23 mouse cellular contexts compared by ENCODE assay signal in the genomic region with DNA sequence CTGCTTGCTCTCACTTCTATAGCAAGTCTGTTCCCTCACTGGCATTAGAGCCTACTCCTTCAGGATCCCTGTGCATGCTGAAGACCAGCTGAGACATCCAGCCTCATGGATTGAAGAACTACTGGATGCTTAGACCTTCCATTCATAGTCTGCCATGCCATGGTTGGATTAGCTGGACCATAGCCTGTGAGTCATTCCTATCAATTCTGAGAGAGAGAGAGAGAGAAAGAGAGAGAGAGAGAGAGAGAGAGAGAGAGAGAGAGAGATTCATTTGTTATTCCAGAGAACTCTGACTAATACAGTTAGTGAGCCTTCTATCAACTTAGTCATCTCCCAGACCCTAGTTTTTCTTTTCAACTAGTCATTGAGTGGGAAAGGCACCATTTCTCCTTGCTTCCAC.
DNase-seq lines count a peak whose midpoint lies in the region; TF ChIP-seq lines count a peak whose summit lies in the region.
"Had no signal": no experiment of that assay in that cellular context is flagged by ENCODE, and none has a peak within 500 bp of the region (broad histone marks: within the 10 kb centered on the region; RNA-seq: fewer than 3 reads in every experiment).

No protein-coding gene starts in this region.

- intact Hi-C loops in left cerebral cortex, postnatal 25 days (cut with DNase I): no loop called here

- H3K27ac ChIP-seq in embryonic facial prominence, embryonic 10.5 days (replicated peaks): 0 out of 2 replicates have a peak overlapping the region, but pooled peaks have one; percentile 45
- H3K27ac ChIP-seq: embryonic facial prominence, embryonic 12.5 days; embryonic facial prominence, embryonic 15.5 days; forebrain, embryonic 12.5 days; forebrain, embryonic 15.5 days; heart, embryonic 15.5 days; hindbrain, embryonic 14.5 days had no signal

- H3K36me3 ChIP-seq in C2C12 (ENCODE audit: control insufficient read depth, insufficient read depth) (no peaks in the 10 kb centered on the region), myocyte (ENCODE audit: control insufficient read depth, insufficient read depth) (no peaks in the 10 kb centered on the region)
- H3K36me3 ChIP-seq in embryonic facial prominence, embryonic 10.5 days (replicated peaks): no peaks in the 10 kb centered on the region
- H3K36me3 ChIP-seq: embryonic facial prominence, embryonic 12.5 days; embryonic facial prominence, embryonic 15.5 days; forebrain, embryonic 12.5 days; forebrain, embryonic 15.5 days; G1E; heart, embryonic 12.5 days; heart, embryonic 15.5 days had no signal

- H3ac ChIP-seq in C2C12 (ENCODE audit: control insufficient read depth, insufficient read length, low read depth) (no peak overlapping the region), myocyte (ENCODE audit: control insufficient read depth, insufficient read length) (no peak overlapping the region)

- H3K4me2 ChIP-seq in myocyte (ENCODE audit: low read depth): peak overlapping the region; percentile 52
- H3K4me2 ChIP-seq: embryonic facial prominence, embryonic 12.5 days; embryonic facial prominence, embryonic 15.5 days; forebrain, embryonic 12.5 days; forebrain, embryonic 15.5 days; heart, embryonic 12.5 days; heart, embryonic 15.5 days; hindbrain, embryonic 14.5 days had no signal

- TF ChIP-seq POLR2A in myocyte (IDR thresholded peaks at IDR 0.05; ENCODE audit: insufficient read length, low read depth): no peak

- peak; percentile 75 for DNase-seq in 3T3-L1 (ENCODE audit: low read depth, low spot score)
- DNase-seq in embryonic facial prominence, embryonic 10.5 days (ENCODE audit: low spot score): no peak
- no peak for DNase-seq in left cerebral cortex, postnatal 25 days (ENCODE audit: low spot score in 2 of 2)
- no peak for DNase-seq in spleen, postnatal 10 days (ENCODE audit: low spot score in 2 of 2)
- DNase-seq: adrenal gland, adult 8-10 months; adrenal gland, postnatal 25 days; cerebellum, adult 11-12 months; cerebellum, adult 8-10 months; gastrocnemius, postnatal 36 days; heart, postnatal 10 days; heart, postnatal 36 days had no signal

- no peaks in the 10 kb centered on the region for H3K27me3 ChIP-seq in C2C12 (ENCODE audit: control insufficient read depth, insufficient read depth, insufficient read length)
- no peaks in the 10 kb centered on the region for H3K27me3 ChIP-seq in embryonic facial prominence, embryonic 10.5 days (replicated peaks; ENCODE audit: low read depth, poor library complexity, severe bottlenecking)
- H3K27me3 ChIP-seq in myocyte (ENCODE audit: control insufficient read depth, insufficient read depth, insufficient read length): no peaks in the 10 kb centered on the region
- H3K27me3 ChIP-seq: CH12.LX; embryonic facial prominence, embryonic 12.5 days; embryonic facial prominence, embryonic 15.5 days; forebrain, embryonic 12.5 days; forebrain, embryonic 15.5 days; heart, embryonic 12.5 days; heart, embryonic 15.5 days had no signal

- no peaks in the 10 kb centered on the region for H3K9me3 ChIP-seq in embryonic facial prominence, embryonic 10.5 days
- H3K9me3 ChIP-seq: embryonic facial prominence, embryonic 12.5 days; embryonic facial prominence, embryonic 15.5 days; forebrain, embryonic 12.5 days; forebrain, embryonic 15.5 days; heart, embryonic 12.5 days; heart, embryonic 15.5 days had no signal

- H3K79me3 ChIP-seq in C2C12 (ENCODE audit: low read depth): no peaks in the 10 kb centered on the region

- H3K4me3 ChIP-seq in C2C12 (ENCODE audit: insufficient read depth, poor library complexity, severe bottlenecking) (no peak overlapping the region), myocyte (no peak overlapping the region)
- no peak overlapping the region for H3K4me3 ChIP-seq in embryonic facial prominence, embryonic 10.5 days
- H3K4me3 ChIP-seq: embryonic facial prominence, embryonic 12.5 days; embryonic facial prominence, embryonic 15.5 days; erythroblast, embryonic 14.5 days; forebrain, embryonic 12.5 days; forebrain, embryonic 15.5 days; heart, embryonic 12.5 days; heart, embryonic 15.5 days had no signal

- TF ChIP-seq CTCF in C2C12 (IDR thresholded peaks at IDR 0.05; ENCODE audit: control insufficient read depth, insufficient read depth, insufficient read length): no peak

- no peaks in the 10 kb centered on the region for H3K79me2 ChIP-seq in C2C12 (ENCODE audit: control insufficient read depth, insufficient read depth)
- no peaks in the 10 kb centered on the region for H3K79me2 ChIP-seq in myocyte (ENCODE audit: control insufficient read depth, insufficient read depth)

- H3K4me1 ChIP-seq in embryonic facial prominence, embryonic 10.5 days: peaks cover 57% of the 10 kb centered on the region

TF ChIP-seq in C2C12, 6 proteins besides CTCF, POLR2A, EP300 and RAD21:
- TF ChIP-seq MAX (IDR thresholded peaks at IDR 0.05): no peak
- no peak for TF ChIP-seq MYOG (IDR thresholded peaks at IDR 0.05; ENCODE audit: control insufficient read depth, extremely low read depth, insufficient read length)
- TF ChIP-seq FOSL1 (IDR thresholded peaks at IDR 0.05; ENCODE audit: insufficient read depth, low read length, poor library complexity, severe bottlenecking): peak; percentile 19
TF ChIP-seq in C2C12: peak in this region for 1.

TF ChIP-seq in myocyte, 11 proteins besides CTCF, POLR2A, EP300 and RAD21:
- TF ChIP-seq MYOD1 (IDR thresholded peaks at IDR 0.05; ENCODE audit: control insufficient read depth in 1 of 3, insufficient read length in 2 of 3, low read depth in 2 of 3) (no peak), MAX (IDR thresholded peaks at IDR 0.05; ENCODE audit: low read depth) (no peak), TCF3 (IDR thresholded peaks at IDR 0.05; ENCODE audit: insufficient read length, low read depth) (no peak)
